ENCODE assay signal across 8 mouse cellular contexts in the genomic region with DNA sequence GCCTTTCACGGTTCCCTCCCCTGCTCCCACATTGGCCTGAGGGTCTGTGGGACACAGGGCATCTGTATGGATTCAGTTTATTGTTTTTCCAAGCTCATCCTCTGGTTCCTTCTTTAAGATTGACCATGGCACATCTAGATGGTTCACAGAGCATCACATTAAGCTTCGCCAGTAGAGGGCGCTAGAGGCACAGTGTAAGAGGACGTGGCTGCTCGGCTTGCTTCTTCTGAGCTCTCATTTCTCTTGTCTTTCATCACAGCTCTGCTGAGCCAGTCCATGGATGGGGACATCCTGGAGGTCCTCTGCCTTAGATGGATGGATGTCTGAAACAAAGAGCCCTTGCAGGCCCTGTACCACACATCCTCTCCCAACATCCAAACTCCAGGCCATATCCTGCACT. TPM values are rescaled to one million over a fixed set of nuclear protein-coding genes. Genes with fewer than 3 reads are reported as not detected.
DNase-seq lines count a peak whose midpoint lies in the region; ATAC-seq lines count a peak whose summit lies in the region.

No protein-coding gene starts in this region.

- no peaks in the 10 kb centered on the region for H3K27me3 ChIP-seq in embryonic facial prominence, embryonic 12.5 days
- no peaks in the 10 kb centered on the region for H3K27me3 ChIP-seq in limb, embryonic 13.5 days

- H3K9me3 ChIP-seq in embryonic facial prominence, embryonic 12.5 days: no peaks in the 10 kb centered on the region
- H3K9me3 ChIP-seq in limb, embryonic 13.5 days: no peaks in the 10 kb centered on the region

- ATAC-seq in embryonic facial prominence, embryonic 12.5 days (ENCODE audit: insufficient number of reproducible peaks, insufficient read depth, low FRiP score, low TSS enrichment): peak; percentile 58; the same call in 1 of the 2 replicates
- ATAC-seq in limb, embryonic 13.5 days (ENCODE audit: low FRiP score, low read depth): peak; percentile 88
- ATAC-seq in monocyte, adult 5-6 weeks (replicated peaks; ENCODE audit: insufficient number of reproducible peaks, low FRiP score, low TSS enrichment, poor library complexity, severe bottlenecking): peak; percentile 80

- 0 out of 2 replicates have a peak overlapping the region, but pooled peaks have one; percentile 15 for H3K9ac ChIP-seq in embryonic facial prominence, embryonic 12.5 days
- H3K9ac ChIP-seq in limb, embryonic 13.5 days: no peak overlapping the region

- 2% methylated on average over 5 of the region's 5 CpGs for WGBS in embryonic facial prominence, embryonic 12.5 days
- WGBS in limb, embryonic 13.5 days: 2% methylated on average over 5 of the region's 5 CpGs

- no peaks in the 10 kb centered on the region for H3K4me1 ChIP-seq in embryonic facial prominence, embryonic 12.5 days
- no peaks in the 10 kb centered on the region for H3K4me1 ChIP-seq in limb, embryonic 13.5 days

- no peak overlapping the region for H3K27ac ChIP-seq in embryonic facial prominence, embryonic 12.5 days
- H3K27ac ChIP-seq in limb, embryonic 13.5 days: no peak overlapping the region

- H3K4me2 ChIP-seq in embryonic facial prominence, embryonic 12.5 days (replicated peaks): no peak overlapping the region
- H3K4me2 ChIP-seq in limb, embryonic 13.5 days (replicated peaks): no peak overlapping the region

- H3K36me3 ChIP-seq in embryonic facial prominence, embryonic 12.5 days: peaks cover 13% of the 10 kb centered on the region; the same call in 1 of the 2 replicates
- H3K36me3 ChIP-seq in limb, embryonic 13.5 days: peaks cover 26% of the 10 kb centered on the region

- no peak overlapping the region for H3K4me3 ChIP-seq in embryonic facial prominence, embryonic 12.5 days
- H3K4me3 ChIP-seq in limb, embryonic 13.5 days: no peak overlapping the region

- DNase-seq in 3134 (ENCODE audit: extremely low read depth, insufficient read length, low spot score): peak; percentile 31
- DNase-seq in adrenal gland, postnatal 25 days: peak; percentile 89
- peak; percentile 83 for DNase-seq in heart, adult 8-10 months (ENCODE audit: low spot score)
- peak; percentile 90 for DNase-seq in kidney, adult 9 months
- peak; percentile 77 to 94 for DNase-seq in spleen, postnatal 4 days (ENCODE audit: low spot score in 2 of 2)

RNA-seq across cellular contexts. Expression of a gene that starts 33.8 kb away (rescaled TPM):
- total RNA-seq in adrenal gland, postnatal 25 days (2021): 64.9 and 114 TPM in 2 replicates
- polyA plus RNA-seq in embryonic facial prominence, embryonic 12.5 days (2016; fragmentation: Nextera tagmentation; extraction: Ambion mirVana): 127 and 141 TPM in 2 replicates
- total RNA-seq in heart, adult 8-10 months (2022): 10 to 100 TPM; 37.6 to 44.6 (median 41.4) TPM
- 82.3 and 85.8 TPM in 2 replicates for polyA plus RNA-seq in limb, embryonic 13.5 days (2015; fragmentation: Nextera tagmentation; extraction: Ambion mirVana)
- total RNA-seq in monocyte, adult 5-6 weeks (2017): 22.5 to 27.9 TPM (median 23.5 TPM) in 3 replicates

RNA-seq across cellular contexts. Expression of a gene that starts 37.6 kb away (rescaled TPM):
- total RNA-seq in adrenal gland, postnatal 25 days (2021): 2.5 and 2.6 TPM in 2 replicates
- 27.7 and 30.5 TPM in 2 replicates for polyA plus RNA-seq in embryonic facial prominence, embryonic 12.5 days (2016; fragmentation: Nextera tagmentation; extraction: Ambion mirVana)
- total RNA-seq in heart, adult 8-10 months (2022): 10 to 100 TPM in 3 of 4 experiments, 1 to 10 TPM in 1; 9.4 to 12.3 (median 10.2) TPM
- polyA plus RNA-seq in limb, embryonic 13.5 days (2015; fragmentation: Nextera tagmentation; extraction: Ambion mirVana): 28.3 and 31.6 TPM in 2 replicates
- total RNA-seq in monocyte, adult 5-6 weeks (2017): not detected in 3 replicates

RNA-seq across cellular contexts. Expression of a gene that starts 57.0 kb away (rescaled TPM):
- total RNA-seq in adrenal gland, postnatal 25 days (2021): not detected in 2 replicates
- polyA plus RNA-seq in embryonic facial prominence, embryonic 12.5 days (2016; fragmentation: Nextera tagmentation; extraction: Ambion mirVana): 0.55 and 0.68 TPM in 2 replicates
- total RNA-seq in heart, adult 8-10 months (2022): not detected
- polyA plus RNA-seq in limb, embryonic 13.5 days (2015; fragmentation: Nextera tagmentation; extraction: Ambion mirVana): 0.46 and 0.50 TPM in 2 replicates
- total RNA-seq in monocyte, adult 5-6 weeks (2017): 0.64 to 0.76 TPM in 2 of 3 replicates, not detected in the other

RNA-seq across cellular contexts. Expression of a gene that starts 59.4 kb away (rescaled TPM):
- 25.1 and 25.4 TPM in 2 replicates for total RNA-seq in adrenal gland, postnatal 25 days (2021)
- polyA plus RNA-seq in embryonic facial prominence, embryonic 12.5 days (2016; fragmentation: Nextera tagmentation; extraction: Ambion mirVana): 24.6 and 25.1 TPM in 2 replicates
- 10 to 100 TPM; 19.9 to 23.4 (median 20.0) TPM for total RNA-seq in heart, adult 8-10 months (2022)
- 16.2 and 19.2 TPM in 2 replicates for polyA plus RNA-seq in limb, embryonic 13.5 days (2015; fragmentation: Nextera tagmentation; extraction: Ambion mirVana)
- total RNA-seq in monocyte, adult 5-6 weeks (2017): 1.7 to 7.4 TPM (median 2.3 TPM) in 3 replicates

Comparison
In these comparisons a context has a peak if more than half of its experiments do, and no peak if none do; other contexts are left out.
1. DNase-seq: peak in every context shown above with its lines; median percentile 90 in kidney, adult 9 months; 89 in adrenal gland, postnatal 25 days; 86 in spleen, postnatal 4 days; 83 in heart, adult 8-10 months; 31 in 3134.